Mouse (Mus musculus) hindbrain, embryonic 13.5 days (tissue): Measurements from ENCODE around the gene Lifr. TPM values are rescaled to one million over a fixed set of nuclear protein-coding genes. Genes with fewer than 3 reads are reported as not detected.

ENCODE experiments used
- ATAC-seq: fragments of 200-750 bp; cut with Nextera tagmentation; 2 replicates; pipeline ENCODE4 v1.8.0; 2017; ENCODE audit warnings: moderate TSS enrichment; ENCODE audit not compliant: low FRiP score
- H3K27ac ChIP-seq: fragments of 300-500 bp; sonication (generic); 2 replicates; pipeline ENCODE4 v1.5.1; 2015; ENCODE audit warnings: inconsistent platforms, mild to moderate bottlenecking, moderate library complexity
- H3K27me3 ChIP-seq: fragments of 300-500 bp; sonication (generic); 2 replicates; pipeline ENCODE4 v1.6.1; 2015; ENCODE audit warnings: mild to moderate bottlenecking, inconsistent platforms
- H3K36me3 ChIP-seq: fragments of 300-500 bp; sonication (generic); 2 replicates; pipeline ENCODE4 v1.6.1; 2015; ENCODE audit warnings: mild to moderate bottlenecking, inconsistent platforms
- H3K4me1 ChIP-seq: fragments of 300-500 bp; sonication (generic); replicated peaks from 2 replicates; pipeline ENCODE4 v1.6.1; 2015; ENCODE audit warnings: inconsistent platforms
- H3K4me2 ChIP-seq: fragments of 300-500 bp; sonication (generic); 2 replicates; pipeline ENCODE4 v1.6.1; 2015; ENCODE audit warnings: inconsistent platforms, mild to moderate bottlenecking, moderate library complexity
- H3K4me3 ChIP-seq: fragments of 300-500 bp; sonication (generic); 2 replicates; pipeline ENCODE4 v1.5.1; 2015; ENCODE audit warnings: mild to moderate bottlenecking, inconsistent platforms
- H3K9ac ChIP-seq: fragments of 300-500 bp; sonication (generic); 2 replicates; pipeline ENCODE4 v1.6.1; 2015; ENCODE audit warnings: mild to moderate bottlenecking, inconsistent platforms
- H3K9me3 ChIP-seq: fragments of 300-500 bp; sonication (generic); 2 replicates; pipeline ENCODE4 v1.6.1; 2016; ENCODE audit warnings: inconsistent platforms
- WGBS: fragments of 180-500 bp; shearing (Covaris S2); methylation state at CpG from one replicate; pipeline ENCODE4 v1.1.7; 2015; 5-methylcytosine and 5-hydroxymethylcytosine counted together
- polyA plus RNA-seq: library from polyadenylated mRNA; unstranded; fragments of >200 nt; fragmentation: Nextera tagmentation; extraction: Ambion mirVana; gene quantifications from 2 replicates; pipeline ENCODE4 v1.2.1, GENCODE M21; 2015

Gene Lifr
- polyA plus RNA-seq, 1 experiment from 2014 or later = 19.1 TPM

- Histone ChIP-seq H3K4me2 (no peak overlapping the region), H3K9me3 (no peaks in the 10 kb centered on the region), H3K9ac (no peak overlapping the region), H3K27me3 (no peaks in the 10 kb centered on the region), H3K4me1 (peaks cover 18% of the 10 kb centered on the region), H3K4me3 (no peak overlapping the region), H3K36me3 (no peaks in the 10 kb centered on the region), H3K27ac (no peak overlapping the region)
- no peak for ATAC-seq
- WGBS = 84% methylated on average over 14 of the region's 14 CpGs
Measured at GRCm38 (mm10) chr15:7064992-7065523, 25.4 kb upstream of the Lifr start.

GRCm38 (mm10) chr15:7065624-7066023 lies 24.8 kb upstream of the Lifr start:
- ATAC-seq = no peak
- Histone ChIP-seq H3K4me3 (no peak overlapping the region), H3K9me3 (no peaks in the 10 kb centered on the region), H3K27me3 (no peaks in the 10 kb centered on the region), H3K4me2 (no peak overlapping the region), H3K9ac (no peak overlapping the region), H3K36me3 (no peaks in the 10 kb centered on the region), H3K4me1 (peaks cover 18% of the 10 kb centered on the region), H3K27ac (no peak overlapping the region)
- 89% methylated on average over 5 of the region's 5 CpGs for WGBS

- H3K36me3 ChIP-seq = no peaks in the 10 kb centered on the region
- no peak overlapping the region for H3K27ac ChIP-seq
- no peak overlapping the region for H3K4me2 ChIP-seq
- H3K4me3 ChIP-seq = no peak overlapping the region
- no peaks in the 10 kb centered on the region for H3K9me3 ChIP-seq
- no peak for ATAC-seq
- H3K9ac ChIP-seq = no peak overlapping the region
- no peaks in the 10 kb centered on the region for H3K27me3 ChIP-seq
- 90% methylated on average over 3 of the region's 3 CpGs for WGBS
- peaks cover 25% of the 10 kb centered on the region for H3K4me1 ChIP-seq
Measured at GRCm38 (mm10) chr15:7066752-7067151, 23.7 kb upstream of the Lifr start.

GRCm38 (mm10) chr15:7069374-7069773 lies 21.0 kb upstream of the Lifr start:
- H3K4me1 ChIP-seq = peaks cover 9% of the 10 kb centered on the region; the same call in 1 of the 2 replicates
- WGBS = 58% methylated on average over 7 of the region's 7 CpGs
- no peak overlapping the region for H3K4me2 ChIP-seq
- H3K27me3 ChIP-seq = no peaks in the 10 kb centered on the region
- no peak overlapping the region for H3K27ac ChIP-seq
- H3K9me3 ChIP-seq = no peaks in the 10 kb centered on the region
- no peak overlapping the region for H3K9ac ChIP-seq
- H3K4me3 ChIP-seq = no peak overlapping the region
- no peak for ATAC-seq
- H3K36me3 ChIP-seq = no peaks in the 10 kb centered on the region

GRCm38 (mm10) chr15:7070199-7070794 lies 20.1 kb upstream of the Lifr start:
- peaks cover 9% of the 10 kb centered on the region; the same call in 1 of the 2 replicates for H3K4me1 ChIP-seq

GRCm38 (mm10) chr15:7073269-7073668 lies 17.1 kb upstream of the Lifr start:
- H3K9ac ChIP-seq = no peak overlapping the region
- no peaks in the 10 kb centered on the region for H3K36me3 ChIP-seq
- peaks cover 9% of the 10 kb centered on the region for H3K4me1 ChIP-seq
- H3K4me3 ChIP-seq = no peak overlapping the region
- no peaks in the 10 kb centered on the region for H3K27me3 ChIP-seq
- no peak overlapping the region for H3K4me2 ChIP-seq
- H3K9me3 ChIP-seq = no peaks in the 10 kb centered on the region
- 59% methylated on average over 3 of the region's 3 CpGs for WGBS
- H3K27ac ChIP-seq = no peak overlapping the region
- no peak for ATAC-seq

More at GRCm38 (mm10) chr15:7070199-7070794, 20.1 kb upstream of the Lifr start:
- Histone ChIP-seq H3K9me3 (no peaks in the 10 kb centered on the region), H3K4me2 (no peak overlapping the region), H3K27me3 (no peaks in the 10 kb centered on the region), H3K27ac (no peak overlapping the region), H3K4me3 (no peak overlapping the region), H3K36me3 (no peaks in the 10 kb centered on the region), H3K9ac (no peak overlapping the region)
- ATAC-seq = no peak
- WGBS = 81% methylated on average over 6 of the region's 6 CpGs

GRCm38 (mm10) chr15:7075185-7075584 lies 15.2 kb upstream of the Lifr start:
- H3K27me3 ChIP-seq = no peaks in the 10 kb centered on the region
- no peaks in the 10 kb centered on the region for H3K36me3 ChIP-seq
- no peak overlapping the region for H3K4me3 ChIP-seq
- H3K9me3 ChIP-seq = no peaks in the 10 kb centered on the region
- no peak overlapping the region for H3K27ac ChIP-seq
- 70% methylated on average over 6 of the region's 6 CpGs for WGBS
- H3K4me1 ChIP-seq = peaks cover 9% of the 10 kb centered on the region
- no peak overlapping the region for H3K9ac ChIP-seq
- ATAC-seq = 0 out of 2 replicates have a peak, but pooled peaks have one; percentile 55
- no peak overlapping the region for H3K4me2 ChIP-seq

GRCm38 (mm10) chr15:7078356-7078755 lies 12.1 kb upstream of the Lifr start:
- no peak for ATAC-seq
- no peaks in the 10 kb centered on the region for H3K27me3 ChIP-seq
- no peak overlapping the region for H3K27ac ChIP-seq
- no peaks in the 10 kb centered on the region for H3K36me3 ChIP-seq
- H3K9ac ChIP-seq = no peak overlapping the region
- no peaks in the 10 kb centered on the region for H3K9me3 ChIP-seq
- 37% methylated on average over 2 of the region's 2 CpGs for WGBS
- no peak overlapping the region for H3K4me3 ChIP-seq
- H3K4me1 ChIP-seq = no peaks in the 10 kb centered on the region; the same call in 1 of the 2 replicates
- no peak overlapping the region for H3K4me2 ChIP-seq

GRCm38 (mm10) chr15:7079631-7080337 lies 10.6 kb upstream of the Lifr start:
- no peaks in the 10 kb centered on the region for H3K27me3 ChIP-seq
- H3K9ac ChIP-seq = no peak overlapping the region
- peaks cover 3% of the 10 kb centered on the region for H3K4me1 ChIP-seq
- H3K27ac ChIP-seq = no peak overlapping the region
- no peak overlapping the region for H3K4me2 ChIP-seq
- no peak for ATAC-seq
- no peaks in the 10 kb centered on the region for H3K36me3 ChIP-seq
- no peaks in the 10 kb centered on the region for H3K9me3 ChIP-seq
- H3K4me3 ChIP-seq = no peak overlapping the region
- 93% methylated on average over 4 of the region's 4 CpGs for WGBS

GRCm38 (mm10) chr15:7080916-7081626 lies 9.3 kb upstream of the Lifr start:
- WGBS = 82% methylated on average over 14 of the region's 15 CpGs
- no peak overlapping the region for H3K9ac ChIP-seq
- H3K4me2 ChIP-seq = no peak overlapping the region

GRCm38 (mm10) chr15:7081795-7082194 lies 8.6 kb upstream of the Lifr start:
- no peak overlapping the region for H3K4me2 ChIP-seq
- no peak overlapping the region for H3K27ac ChIP-seq
- peaks cover 10% of the 10 kb centered on the region for H3K4me1 ChIP-seq
- no peak overlapping the region for H3K4me3 ChIP-seq
- no peak for ATAC-seq
- H3K36me3 ChIP-seq = no peaks in the 10 kb centered on the region
- 45% methylated on average over 15 of the region's 15 CpGs for WGBS
- no peaks in the 10 kb centered on the region for H3K9me3 ChIP-seq
- H3K27me3 ChIP-seq = 0 out of 2 replicates have a peak, but pooled peaks cover 4% of the 10 kb centered on the region
- no peak overlapping the region for H3K9ac ChIP-seq

More at GRCm38 (mm10) chr15:7080916-7081626, 9.3 kb upstream of the Lifr start:
- Histone ChIP-seq H3K27ac (no peak overlapping the region), H3K9me3 (no peaks in the 10 kb centered on the region), H3K4me3 (no peak overlapping the region), H3K36me3 (no peaks in the 10 kb centered on the region), H3K4me1 (peaks cover 10% of the 10 kb centered on the region), H3K27me3 (no peaks in the 10 kb centered on the region)
- ATAC-seq = no peak

- Histone ChIP-seq H3K9ac (no peak overlapping the region), H3K4me2 (no peak overlapping the region), H3K27me3 (0 out of 2 replicates have a peak, but pooled peaks cover 4% of the 10 kb centered on the region), H3K27ac (no peak overlapping the region), H3K4me1 (peaks cover 10% of the 10 kb centered on the region), H3K4me3 (no peak overlapping the region), H3K36me3 (no peaks in the 10 kb centered on the region), H3K9me3 (no peaks in the 10 kb centered on the region)
- ATAC-seq = no peak
- 93% methylated on average over 3 of the region's 3 CpGs for WGBS
Measured at GRCm38 (mm10) chr15:7082901-7083300, 7.5 kb upstream of the Lifr start.
